Mouse (Mus musculus) midbrain, embryonic 16.5 days (tissue): ENCODE measurements around the gene Isl1. TPM values are rescaled to one million over a fixed set of nuclear protein-coding genes. Genes with fewer than 3 reads are reported as not detected.

Experiments
- ATAC-seq: fragments of 200-750 bp; cut with Nextera tagmentation; 2 replicates; pipeline ENCODE4 v1.8.0; 2017; ENCODE audit warnings: moderate TSS enrichment
- H3K27ac ChIP-seq: fragments of 300-500 bp; sonication (generic); 2 replicates; pipeline ENCODE4 v1.5.1; 2014; ENCODE audit warnings: mild to moderate bottlenecking, low read length, mixed read lengths
- H3K27me3 ChIP-seq: fragments of 300-500 bp; sonication (generic); 2 replicates; pipeline ENCODE4 v1.6.1; 2014; ENCODE audit warnings: low read depth, low read length, mixed read lengths; ENCODE audit not compliant: control insufficient read depth, insufficient read depth
- H3K36me3 ChIP-seq: fragments of 300-500 bp; sonication (generic); 2 replicates; pipeline ENCODE4 v1.6.1; 2014; ENCODE audit warnings: mild to moderate bottlenecking, low read length, moderate library complexity, mixed read lengths; ENCODE audit not compliant: control insufficient read depth, insufficient read depth
- H3K4me1 ChIP-seq: fragments of 300-500 bp; sonication (generic); 2 replicates; pipeline ENCODE4 v1.6.1; 2014; ENCODE audit warnings: mild to moderate bottlenecking, low read length, mixed read lengths; ENCODE audit not compliant: control insufficient read depth, insufficient read depth
- H3K4me2 ChIP-seq: fragments of 300-500 bp; sonication (generic); 2 replicates; pipeline ENCODE4 v1.6.1; 2014; ENCODE audit warnings: mild to moderate bottlenecking, low read length, mixed read lengths
- H3K4me3 ChIP-seq: fragments of 300-500 bp; sonication (generic); 2 replicates; pipeline ENCODE4 v1.5.1; 2014; ENCODE audit warnings: low read depth, mild to moderate bottlenecking, low read length, moderate library complexity, mixed read lengths
- H3K9ac ChIP-seq: fragments of 300-500 bp; sonication (generic); 2 replicates; pipeline ENCODE4 v1.6.1; 2014; ENCODE audit warnings: low read depth, low read length, mixed read lengths
- H3K9me3 ChIP-seq: fragments of 300-500 bp; sonication (generic); replicated peaks from 2 replicates; pipeline ENCODE4 v1.6.1; 2014; ENCODE audit warnings: mild to moderate bottlenecking, low read length, mixed read lengths; ENCODE audit not compliant: control insufficient read depth, poor library complexity, severe bottlenecking
- WGBS: fragments of 180-500 bp; shearing (Covaris S2); extraction: QIAGEN DNeasy Blood & Tissue Kit; methylation state at CpG from one replicate; pipeline ENCODE4 v1.1.7; 2014; 5-methylcytosine and 5-hydroxymethylcytosine counted together
- polyA plus RNA-seq: library from polyadenylated mRNA; unstranded; fragments of >200 nt; fragmentation: Nextera tagmentation; extraction: Ambion mirVana; gene quantifications from 2 replicates; pipeline ENCODE4 v1.2.1, GENCODE M21; 2015

Gene Isl1
- 25.5 and 47.6 TPM in 2 replicates for polyA plus RNA-seq

DNA sequence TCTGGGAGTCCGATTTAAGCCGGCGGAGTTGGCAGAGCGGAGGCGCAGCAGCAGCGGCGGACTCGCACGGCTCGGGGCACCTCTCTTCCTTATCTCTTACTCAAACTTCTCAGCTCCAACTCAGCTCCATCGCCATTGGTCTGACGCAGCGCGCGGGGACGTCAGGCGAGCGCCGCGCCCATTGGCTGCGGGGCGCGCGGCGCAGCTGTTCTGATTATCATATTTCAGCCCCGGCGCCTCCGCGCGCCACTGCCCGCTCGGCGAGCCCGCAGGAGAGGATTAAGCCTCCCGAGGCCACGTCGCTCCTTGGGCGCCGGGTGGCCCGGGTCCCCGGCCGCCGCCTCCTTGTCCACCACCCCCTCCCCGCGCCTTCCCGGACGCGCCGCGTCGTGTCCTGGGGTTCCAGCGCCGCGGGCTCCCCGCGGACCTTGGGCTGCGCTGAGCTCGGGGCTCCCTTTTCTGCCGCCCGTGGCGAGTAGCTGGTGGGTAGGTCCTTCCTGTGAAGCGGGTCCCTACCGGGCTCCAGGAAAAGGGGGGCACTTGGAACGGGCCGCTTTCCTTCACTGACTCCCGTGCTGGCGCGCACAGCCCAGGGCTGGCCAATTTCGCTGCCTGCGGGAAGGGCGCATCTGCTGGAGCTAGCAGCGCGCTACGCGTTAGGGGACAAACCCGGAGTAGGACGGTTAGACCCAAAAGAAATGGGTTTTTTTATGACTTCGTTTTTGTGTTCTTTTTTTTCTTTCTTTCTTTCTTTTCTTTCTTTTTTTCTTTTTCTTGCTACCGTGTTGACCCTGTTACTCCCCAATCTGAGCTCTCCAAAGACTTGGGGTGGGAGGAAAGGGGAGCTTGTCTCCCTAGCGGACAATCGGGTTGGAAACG is at the start of gene Isl1:
Isl1 (minus strand) TSS at position 106 of the 879 bp plus-strand sequence.
- Histone ChIP-seq H3K4me3 (peak within 1 kb of the TSS; percentile 49), H3K9ac (peak within 1 kb of the TSS; percentile 38; the same call in 1 of the 2 replicates), H3K36me3 (no peaks in the 10 kb centered on the region), H3K27me3 (peaks cover 42% of the 10 kb centered on the region), H3K4me1 (peaks cover 8% of the 10 kb centered on the region), H3K9me3 (no peaks in the 10 kb centered on the region; the same call in 1 of the 2 replicates), H3K4me2 (peak within 1 kb of the TSS; percentile 78), H3K27ac (peak within 1 kb of the TSS; percentile 67)
- peak; percentile 89 for ATAC-seq
- under 1% methylated on average over 75 of the region's 82 CpGs for WGBS

DNA sequence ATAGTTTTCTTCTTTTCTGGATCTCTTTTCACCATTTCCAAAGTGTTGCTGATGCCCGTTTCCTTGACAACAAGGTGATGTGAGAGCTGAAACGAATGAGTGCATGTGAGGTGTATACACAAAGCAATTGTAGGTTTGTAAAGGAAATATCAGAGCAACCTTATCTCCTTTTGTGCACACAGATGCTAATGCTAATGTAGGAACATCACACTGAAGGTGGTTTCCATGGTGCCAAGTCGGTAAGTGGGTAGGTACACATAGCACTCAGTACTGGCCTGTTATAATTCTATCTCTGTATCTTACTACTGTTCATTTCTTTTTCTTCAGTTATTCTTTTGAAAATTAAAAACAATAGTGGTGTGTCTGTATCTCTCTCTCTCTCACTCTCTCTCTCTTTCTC is 26.3 kb upstream of the Isl1 start:
- H3K36me3 ChIP-seq = no peaks in the 10 kb centered on the region
- peaks cover 2% of the 10 kb centered on the region for H3K27me3 ChIP-seq
- H3K27ac ChIP-seq = no peak overlapping the region
- ATAC-seq = peak; percentile 72
- no peak overlapping the region for H3K9ac ChIP-seq
- no peak overlapping the region for H3K4me3 ChIP-seq
- no peaks in the 10 kb centered on the region for H3K4me1 ChIP-seq
- WGBS = 64% methylated on average over 3 of the region's 3 CpGs
- no peaks in the 10 kb centered on the region for H3K9me3 ChIP-seq
- H3K4me2 ChIP-seq = no peak overlapping the region

DNA sequence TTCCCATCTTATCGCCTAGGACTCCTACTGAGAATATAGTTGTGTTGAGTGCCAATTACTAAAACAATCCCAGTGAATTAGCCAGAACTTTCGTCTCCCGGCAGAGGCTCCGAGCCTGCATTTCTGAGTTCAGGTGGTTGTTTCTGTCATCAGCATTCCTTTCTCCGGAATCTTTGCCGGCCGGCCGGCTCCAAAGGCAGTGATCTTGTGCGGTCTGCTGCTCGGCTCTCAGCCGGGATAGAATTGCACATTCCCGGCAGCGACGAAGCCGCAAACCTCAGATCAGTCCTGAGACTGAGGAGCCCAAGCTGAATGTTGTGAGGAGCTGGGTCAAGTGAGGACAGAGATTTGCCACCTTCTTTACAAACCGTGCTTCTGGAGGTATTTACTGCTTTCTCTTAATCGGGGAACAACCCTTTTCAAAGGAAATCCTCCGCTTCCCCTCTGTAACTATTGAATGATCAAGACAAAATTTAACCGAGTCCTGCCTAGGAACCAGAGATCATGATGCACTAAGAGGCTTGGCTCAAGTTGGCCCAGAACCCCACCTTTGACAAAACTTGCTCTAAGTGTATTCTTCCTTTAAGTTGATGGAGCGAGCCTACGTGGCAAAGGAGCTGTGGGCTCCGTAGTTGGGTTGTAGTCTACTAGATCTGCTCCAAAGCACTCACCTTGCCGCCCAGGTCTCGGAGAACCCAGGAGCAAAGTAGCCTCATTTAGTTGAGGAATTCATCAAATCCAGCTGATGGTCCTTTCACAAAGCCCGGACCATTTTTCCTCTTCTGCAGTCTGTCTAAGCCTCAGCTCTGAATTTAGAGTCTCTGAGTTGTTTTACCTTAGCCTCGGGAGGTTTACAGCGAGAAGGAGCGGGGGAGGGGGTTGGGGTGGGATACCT is 4.4 kb upstream of the Isl1 start:
- Histone ChIP-seq H3K27me3 (peaks cover 46% of the 10 kb centered on the region), H3K4me3 (peak overlapping the region; percentile 9; the same call in 1 of the 2 replicates), H3K27ac (no peak overlapping the region), H3K36me3 (no peaks in the 10 kb centered on the region), H3K4me1 (peaks cover 8% of the 10 kb centered on the region), H3K9ac (no peak overlapping the region), H3K9me3 (no peaks in the 10 kb centered on the region; the same call in 1 of the 2 replicates), H3K4me2 (peak overlapping the region; percentile 13; the same call in 1 of the 2 replicates)
- 2% methylated on average over 28 of the region's 28 CpGs for WGBS
- no peak for ATAC-seq

DNA sequence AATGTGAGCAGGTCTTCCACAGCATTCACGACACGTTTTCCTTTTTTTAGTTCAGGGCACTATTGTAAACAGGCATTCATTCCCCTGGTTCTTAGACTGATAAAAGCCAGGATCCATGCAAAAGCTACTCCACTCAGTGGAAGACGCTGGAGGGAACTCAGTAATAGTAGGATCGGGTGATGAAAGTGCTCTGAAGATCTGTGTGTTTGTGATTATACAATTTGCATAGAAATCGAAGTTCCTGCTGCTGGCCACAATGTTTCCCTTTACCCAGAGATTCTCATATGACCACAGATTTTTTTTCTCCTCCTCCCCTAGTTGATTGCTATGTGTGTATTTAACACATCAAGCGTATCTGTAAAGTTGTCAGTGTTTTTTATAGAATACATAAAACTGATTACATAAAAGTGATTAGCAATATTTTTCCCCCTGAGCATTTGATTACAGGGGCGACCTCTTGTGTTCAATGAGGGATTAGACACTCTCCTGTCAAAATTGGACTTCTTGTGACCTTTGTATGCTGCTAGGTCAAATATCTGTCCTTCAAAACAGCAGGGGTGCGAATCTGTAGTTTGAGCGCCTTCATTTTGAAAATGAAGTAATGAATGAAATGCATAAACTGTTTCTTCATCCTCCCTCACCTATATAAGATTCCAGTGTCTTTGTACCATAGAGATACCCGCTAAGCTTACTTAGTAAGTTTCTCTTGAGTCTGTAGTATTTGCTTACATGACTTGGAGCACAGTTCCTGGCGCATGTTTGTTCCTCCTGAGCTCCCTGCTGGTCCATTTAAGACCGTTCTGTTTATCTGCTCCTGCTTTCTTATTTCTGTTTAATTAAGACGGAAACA is 2.6 kb upstream of the Isl1 start:
- Histone ChIP-seq H3K9me3 (no peaks in the 10 kb centered on the region; the same call in 1 of the 2 replicates), H3K4me2 (no peak overlapping the region), H3K4me1 (peaks cover 8% of the 10 kb centered on the region), H3K9ac (no peak overlapping the region), H3K36me3 (no peaks in the 10 kb centered on the region), H3K27me3 (peaks cover 38% of the 10 kb centered on the region), H3K27ac (no peak overlapping the region), H3K4me3 (no peak overlapping the region)
- 2% methylated on average over 13 of the region's 13 CpGs for WGBS
- ATAC-seq = no peak

DNA sequence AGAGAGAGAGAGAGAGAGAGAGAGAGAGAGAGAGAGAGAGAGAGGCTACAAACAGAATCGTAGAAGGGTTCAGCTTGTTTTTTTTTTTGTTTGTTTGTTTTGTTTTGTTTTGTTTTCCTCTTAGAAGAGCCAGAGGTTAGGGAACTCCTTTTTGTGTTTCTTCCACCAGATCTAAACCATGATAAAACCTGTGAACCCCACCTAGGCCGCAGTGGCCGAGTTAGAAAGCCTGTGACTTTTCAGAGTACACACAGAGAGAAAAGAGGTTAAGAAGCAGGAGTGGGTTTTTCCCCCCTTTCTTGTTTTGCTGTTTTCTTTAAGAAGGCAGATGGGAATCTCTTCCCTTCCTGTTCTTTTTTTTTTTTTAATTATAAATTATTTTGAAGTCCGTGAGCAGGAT is 1.5 kb upstream of the Isl1 start:
- Histone ChIP-seq H3K36me3 (no peaks in the 10 kb centered on the region), H3K9ac (no peak overlapping the region), H3K4me2 (no peak overlapping the region), H3K27me3 (peaks cover 41% of the 10 kb centered on the region), H3K9me3 (no peaks in the 10 kb centered on the region; the same call in 1 of the 2 replicates), H3K4me1 (peaks cover 8% of the 10 kb centered on the region), H3K27ac (no peak overlapping the region), H3K4me3 (no peak overlapping the region)
- 3% methylated on average over 4 of the region's 4 CpGs for WGBS
- no peak for ATAC-seq

DNA sequence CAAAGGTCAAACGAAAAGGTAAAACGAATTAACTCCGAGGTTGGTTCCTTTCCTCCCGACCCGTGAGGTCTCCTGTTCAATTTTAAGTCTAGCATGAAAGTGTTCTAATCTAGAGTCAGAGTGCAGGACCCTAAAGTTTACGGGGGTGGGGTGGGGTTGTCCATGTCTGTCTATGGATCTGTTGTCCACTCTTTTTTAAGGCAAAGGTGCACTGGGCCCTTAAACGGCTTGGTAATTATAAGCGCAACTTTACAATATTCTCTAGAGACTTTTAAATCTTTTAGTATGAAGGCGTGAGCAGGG is 925 bp upstream of the Isl1 start:
- 2% methylated on average over 9 of the region's 9 CpGs for WGBS
- H3K4me3 ChIP-seq = peak overlapping the region; percentile 49
- no peak overlapping the region for H3K9ac ChIP-seq
- H3K27me3 ChIP-seq = peaks cover 39% of the 10 kb centered on the region
- no peak for ATAC-seq
- H3K4me1 ChIP-seq = peaks cover 8% of the 10 kb centered on the region
- H3K27ac ChIP-seq = no peak overlapping the region
- no peak overlapping the region for H3K4me2 ChIP-seq
- H3K9me3 ChIP-seq = no peaks in the 10 kb centered on the region; the same call in 1 of the 2 replicates
- H3K36me3 ChIP-seq = no peaks in the 10 kb centered on the region

DNA sequence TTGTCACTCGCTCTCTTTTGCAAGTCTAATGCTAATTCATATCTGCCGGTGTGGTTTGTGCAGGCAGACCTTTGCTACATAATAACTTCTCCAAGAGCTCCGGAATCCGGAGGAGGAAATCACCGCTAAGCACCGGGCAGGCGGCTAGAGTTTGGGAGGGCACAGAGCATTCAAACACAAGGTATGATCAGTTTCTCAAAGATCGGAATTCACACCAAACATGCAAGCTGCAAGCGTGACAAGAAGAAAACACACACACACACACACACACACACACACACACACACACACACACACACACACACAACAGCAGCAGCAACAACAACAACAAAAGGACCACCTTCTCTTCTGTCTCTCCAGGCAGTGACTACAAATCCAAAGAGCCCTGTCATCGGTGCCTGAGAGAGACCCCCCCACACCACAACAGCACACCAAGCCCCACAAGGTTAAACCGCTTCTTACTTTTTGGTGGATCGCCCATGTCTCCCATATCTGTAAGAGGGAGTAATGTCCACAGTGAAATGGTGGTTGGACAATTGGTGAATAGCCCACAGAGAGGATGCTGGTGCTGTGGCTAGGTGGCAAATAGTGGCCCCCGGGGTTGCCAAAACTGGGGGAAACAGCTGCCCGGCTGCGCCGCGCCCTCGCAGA is 431 bp downstream of the Isl1 start:
- Histone ChIP-seq H3K4me1 (peaks cover 8% of the 10 kb centered on the region), H3K4me2 (peak overlapping the region; percentile 78), H3K4me3 (peak overlapping the region; percentile 49), H3K36me3 (no peaks in the 10 kb centered on the region), H3K9ac (no peak overlapping the region), H3K27me3 (peaks cover 40% of the 10 kb centered on the region), H3K27ac (peak overlapping the region; percentile 37; the same call in 1 of the 2 replicates), H3K9me3 (no peaks in the 10 kb centered on the region; the same call in 1 of the 2 replicates)
- under 1% methylated on average over 18 of the region's 18 CpGs for WGBS
- ATAC-seq = peak; percentile 58
